Mouse (Mus musculus): ENCODE measurements around the gene Syt5. TPM values are rescaled to one million over a fixed set of nuclear protein-coding genes. Genes with fewer than 3 reads are reported as not detected.

The Syt5 gene
- polyA plus RNA-seq, 1 experiment from 2014 or later = 1.3 TPM

GRCm38 (mm10) chr7:4498251-4498650 is 49.1 kb downstream of the Syt5 start:
- Histone ChIP-seq H3K27ac (ENCODE audit: low read depth, low read length) (peak overlapping the region; percentile 35), H3K4me3 (ENCODE audit: low read depth, low read length) (no peak overlapping the region; the same call in 1 of the 2 replicates), H3K4me2 (peak overlapping the region; percentile 92)

GRCm38 (mm10) chr7:4497271-4497903 is 50.0 kb downstream of the Syt5 start:
- Histone ChIP-seq H3K27me3 (ENCODE audit: control insufficient read depth, insufficient read depth, low read length) (no peaks in the 10 kb centered on the region), H3K4me3 (ENCODE audit: low read depth, low read length) (no peak overlapping the region), H3K36me3 (ENCODE audit: control insufficient read depth, insufficient read depth, low read length) (peaks cover 15% of the 10 kb centered on the region), H3K4me1 (ENCODE audit: control insufficient read depth, insufficient read depth, low read length) (peaks cover 41% of the 10 kb centered on the region), H3K4me2 (no peak overlapping the region), H3K9ac (ENCODE audit: low read depth, low read length) (no peak overlapping the region), H3K9me3 (replicated peaks; ENCODE audit: control insufficient read depth, low read length) (no peaks in the 10 kb centered on the region), H3K27ac (ENCODE audit: low read depth, low read length) (no peak overlapping the region)
- ATAC-seq (replicated peaks; ENCODE audit: insufficient number of reproducible peaks, low FRiP score, low TSS enrichment) = no peak
- 91% methylated on average over 9 of the region's 9 CpGs for WGBS (ENCODE audit: insufficient replicate concordance)

More at GRCm38 (mm10) chr7:4498251-4498650, 49.1 kb downstream of the Syt5 start:
- no peak for ATAC-seq (replicated peaks; ENCODE audit: insufficient number of reproducible peaks, low FRiP score, low TSS enrichment)
- Histone ChIP-seq H3K9me3 (replicated peaks; ENCODE audit: control insufficient read depth, low read length) (no peaks in the 10 kb centered on the region), H3K27me3 (ENCODE audit: control insufficient read depth, insufficient read depth, low read length) (no peaks in the 10 kb centered on the region), H3K9ac (ENCODE audit: low read depth, low read length) (peak overlapping the region; percentile 58), H3K36me3 (ENCODE audit: control insufficient read depth, insufficient read depth, low read length) (peaks cover 11% of the 10 kb centered on the region), H3K4me1 (ENCODE audit: control insufficient read depth, insufficient read depth, low read length) (peaks cover 36% of the 10 kb centered on the region)
- 32% methylated on average over 9 of the region's 9 CpGs for WGBS (ENCODE audit: insufficient replicate concordance)

DNA sequence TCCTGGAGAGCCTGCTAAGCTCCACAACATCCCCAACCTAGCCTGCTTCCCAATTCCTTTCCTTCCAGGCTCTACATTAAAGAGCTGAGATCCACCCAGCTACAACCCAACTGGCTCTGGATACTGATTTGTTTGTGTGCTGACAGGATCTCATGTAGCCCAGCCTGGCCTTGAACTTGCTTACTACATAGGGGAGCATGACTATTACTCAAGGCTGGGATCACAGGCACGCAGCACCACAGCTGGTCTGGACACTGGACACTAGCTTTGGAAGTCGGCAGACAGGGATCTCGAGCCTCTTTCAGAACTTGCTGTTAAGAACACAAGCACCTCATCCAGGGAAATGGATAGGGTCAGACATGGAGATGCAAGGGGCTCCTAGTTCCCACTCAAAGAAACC is 50.9 kb downstream of the Syt5 start:
- peaks cover 41% of the 10 kb centered on the region for H3K4me1 ChIP-seq (ENCODE audit: control insufficient read depth, insufficient read depth, low read length)
- no peak overlapping the region for H3K9ac ChIP-seq (ENCODE audit: low read depth, low read length)
- no peaks in the 10 kb centered on the region for H3K9me3 ChIP-seq (replicated peaks; ENCODE audit: control insufficient read depth, low read length)
- no peaks in the 10 kb centered on the region for H3K27me3 ChIP-seq (ENCODE audit: control insufficient read depth, insufficient read depth, low read length)
- 91% methylated on average over 3 of the region's 3 CpGs for WGBS (ENCODE audit: insufficient replicate concordance)
- no peak overlapping the region for H3K4me2 ChIP-seq
- ATAC-seq (replicated peaks; ENCODE audit: insufficient number of reproducible peaks, low FRiP score, low TSS enrichment) = no peak
- H3K36me3 ChIP-seq (ENCODE audit: control insufficient read depth, insufficient read depth, low read length) = peaks cover 17% of the 10 kb centered on the region
- no peak overlapping the region for H3K27ac ChIP-seq (ENCODE audit: low read depth, low read length)
- H3K4me3 ChIP-seq (ENCODE audit: low read depth, low read length) = no peak overlapping the region

- H3K4me1 ChIP-seq (ENCODE audit: control insufficient read depth, insufficient read depth, low read length) = peaks cover 26% of the 10 kb centered on the region
- H3K4me2 ChIP-seq = no peak overlapping the region
- H3K27ac ChIP-seq (ENCODE audit: low read depth, low read length) = no peak overlapping the region
- H3K9ac ChIP-seq (ENCODE audit: low read depth, low read length) = no peak overlapping the region
- WGBS (ENCODE audit: insufficient replicate concordance) = 66% methylated on average over 1 of the region's 1 CpGs
- peaks cover 21% of the 10 kb centered on the region for H3K36me3 ChIP-seq (ENCODE audit: control insufficient read depth, insufficient read depth, low read length)
- H3K9me3 ChIP-seq (replicated peaks; ENCODE audit: control insufficient read depth, low read length) = no peaks in the 10 kb centered on the region
- no peak for ATAC-seq (replicated peaks; ENCODE audit: insufficient number of reproducible peaks, low FRiP score, low TSS enrichment)
- H3K27me3 ChIP-seq (ENCODE audit: control insufficient read depth, insufficient read depth, low read length) = no peaks in the 10 kb centered on the region
- H3K4me3 ChIP-seq (ENCODE audit: low read depth, low read length) = no peak overlapping the region
Observed at GRCm38 (mm10) chr7:4493991-4494390, 53.4 kb downstream of the Syt5 start.

DNA sequence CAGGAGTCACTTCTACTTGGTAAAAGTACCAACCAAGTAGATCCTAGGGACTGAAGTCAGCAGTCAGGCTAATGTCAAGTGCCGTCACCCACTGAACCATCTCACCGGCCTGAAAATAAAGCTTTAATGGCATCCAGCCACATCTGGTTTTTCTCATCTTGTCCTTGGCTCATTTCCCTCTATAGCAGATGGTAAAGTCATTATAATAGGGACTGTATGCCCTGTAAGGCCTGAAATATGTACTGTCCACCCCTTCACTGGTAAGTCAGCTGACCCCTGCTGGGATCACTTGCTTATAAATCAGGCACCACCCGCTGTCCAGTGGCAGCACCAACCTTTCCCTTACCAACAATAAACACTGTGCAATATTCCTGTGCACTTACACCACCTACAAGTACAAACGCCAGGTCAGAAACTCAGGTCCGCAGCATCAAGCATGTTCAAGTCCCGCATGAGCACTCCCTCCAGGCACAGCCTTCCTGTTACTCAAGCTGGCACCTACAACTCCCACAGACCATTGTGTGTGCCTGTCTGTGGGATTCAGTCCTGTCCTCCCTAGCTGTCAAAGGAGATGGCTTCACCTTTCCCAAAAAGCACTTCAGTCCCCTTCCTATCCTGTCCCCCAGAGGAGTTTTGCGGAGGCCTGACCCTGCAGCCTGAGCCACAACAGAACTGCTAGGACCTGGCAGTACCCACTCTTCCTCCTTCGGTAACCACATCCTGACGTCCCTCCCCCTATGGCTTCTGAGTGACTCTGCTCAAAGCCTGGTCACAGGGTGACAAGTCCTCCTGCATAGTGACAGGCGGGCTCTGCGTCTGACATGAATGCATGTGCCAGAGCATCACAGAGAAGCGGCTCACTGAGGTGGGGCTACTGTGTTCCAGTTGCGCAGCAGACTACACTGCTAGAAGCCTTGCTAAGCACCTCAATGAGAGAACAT is 54.8 kb downstream of the Syt5 start:
- 80% methylated on average over 13 of the region's 13 CpGs for WGBS (ENCODE audit: insufficient replicate concordance)
- H3K4me2 ChIP-seq = no peak overlapping the region
- no peak overlapping the region for H3K4me3 ChIP-seq (ENCODE audit: low read depth, low read length)
- H3K36me3 ChIP-seq (ENCODE audit: control insufficient read depth, insufficient read depth, low read length) = peaks cover 21% of the 10 kb centered on the region
- no peaks in the 10 kb centered on the region for H3K27me3 ChIP-seq (ENCODE audit: control insufficient read depth, insufficient read depth, low read length)
- peak overlapping the region; percentile 15; the same call in 1 of the 2 replicates for H3K27ac ChIP-seq (ENCODE audit: low read depth, low read length)
- peak overlapping the region; percentile 28; the same call in 1 of the 2 replicates for H3K9ac ChIP-seq (ENCODE audit: low read depth, low read length)
- no peak for ATAC-seq (replicated peaks; ENCODE audit: insufficient number of reproducible peaks, low FRiP score, low TSS enrichment)
- H3K4me1 ChIP-seq (ENCODE audit: control insufficient read depth, insufficient read depth, low read length) = peaks cover 12% of the 10 kb centered on the region; the same call in 1 of the 2 replicates
- H3K9me3 ChIP-seq (replicated peaks; ENCODE audit: control insufficient read depth, low read length) = no peaks in the 10 kb centered on the region

GRCm38 (mm10) chr7:4491308-4491707 is 56.0 kb downstream of the Syt5 start:
- H3K27ac ChIP-seq (ENCODE audit: low read depth, low read length) = peak overlapping the region; percentile 65
- no peak overlapping the region for H3K9ac ChIP-seq (ENCODE audit: low read depth, low read length)
- H3K9me3 ChIP-seq (replicated peaks; ENCODE audit: control insufficient read depth, low read length) = no peaks in the 10 kb centered on the region
- ATAC-seq (replicated peaks; ENCODE audit: insufficient number of reproducible peaks, low FRiP score, low TSS enrichment) = 0 out of 2 replicates have a peak, but pooled peaks have one; percentile 46
- H3K27me3 ChIP-seq (ENCODE audit: control insufficient read depth, insufficient read depth, low read length) = no peaks in the 10 kb centered on the region
- H3K4me2 ChIP-seq = no peak overlapping the region
- H3K4me3 ChIP-seq (ENCODE audit: low read depth, low read length) = no peak overlapping the region
- 65% methylated on average over 6 of the region's 6 CpGs for WGBS (ENCODE audit: insufficient replicate concordance)
- peaks cover 9% of the 10 kb centered on the region; the same call in 1 of the 2 replicates for H3K4me1 ChIP-seq (ENCODE audit: control insufficient read depth, insufficient read depth, low read length)
- H3K36me3 ChIP-seq (ENCODE audit: control insufficient read depth, insufficient read depth, low read length) = peaks cover 13% of the 10 kb centered on the region

Small RNA genes lying within 50 kb of the gene (microRNA-seq; reads per million reads assigned to microRNA genes)
- not detected for gene Gm23577 (ENCODE audit: borderline number of aligned reads)

Other genes with a start within 250 kb of the Syt5 start
- gene Ncr1, start 209.8 kb downstream of the Syt5 start, polyA plus RNA-seq (2014; fragmentation: Nextera tagmentation; extraction: Ambion mirVana) = not detected in 2 replicates
- 0.94 and 1.7 TPM in 2 replicates for gene Gp6, start 149.8 kb downstream of the Syt5 start, polyA plus RNA-seq (2014; fragmentation: Nextera tagmentation; extraction: Ambion mirVana)
- gene Rdh13, start 101.9 kb downstream of the Syt5 start, polyA plus RNA-seq (2014; fragmentation: Nextera tagmentation; extraction: Ambion mirVana) = 28.0 and 31.0 TPM in 2 replicates
- 2.8 and 4.6 TPM in 2 replicates for gene Eps8l1, start 86.9 kb downstream of the Syt5 start, polyA plus RNA-seq (2014; fragmentation: Nextera tagmentation; extraction: Ambion mirVana)
- gene Ppp1r12c, start 45.9 kb downstream of the Syt5 start, polyA plus RNA-seq (2014; fragmentation: Nextera tagmentation; extraction: Ambion mirVana) = 32.9 and 33.4 TPM in 2 replicates
- 260 and 262 TPM in 2 replicates for gene Tnnt1, start 31.2 kb downstream of the Syt5 start, polyA plus RNA-seq (2014; fragmentation: Nextera tagmentation; extraction: Ambion mirVana)
- gene Tnni3, start 23.3 kb downstream of the Syt5 start, polyA plus RNA-seq (2014; fragmentation: Nextera tagmentation; extraction: Ambion mirVana) = 1,570 and 1,662 TPM in 2 replicates
- 0.19 and 0.44 TPM in 2 replicates for gene Dnaaf3, start 15.1 kb downstream of the Syt5 start, polyA plus RNA-seq (2014; fragmentation: Nextera tagmentation; extraction: Ambion mirVana)
- gene Ptprh, start 56.5 kb upstream of the Syt5 start, polyA plus RNA-seq (2014; fragmentation: Nextera tagmentation; extraction: Ambion mirVana) = not detected in 2 replicates
- 3.8 and 4.6 TPM in 2 replicates for gene Tmem86b, start 83.9 kb upstream of the Syt5 start, polyA plus RNA-seq (2014; fragmentation: Nextera tagmentation; extraction: Ambion mirVana)
- 3.2 and 7.0 TPM in 2 replicates for gene Ppp6r1, start 111.5 kb upstream of the Syt5 start, polyA plus RNA-seq (2014; fragmentation: Nextera tagmentation; extraction: Ambion mirVana)
- 81.5 and 83.7 TPM in 2 replicates for gene Hspbp1, start 137.5 kb upstream of the Syt5 start, polyA plus RNA-seq (2014; fragmentation: Nextera tagmentation; extraction: Ambion mirVana)
- gene Brsk1, start 143.1 kb upstream of the Syt5 start, polyA plus RNA-seq (2014; fragmentation: Nextera tagmentation; extraction: Ambion mirVana) = 1.7 TPM in 2 replicates
- gene Tmem150b, start 177.7 kb upstream of the Syt5 start, polyA plus RNA-seq (2014; fragmentation: Nextera tagmentation; extraction: Ambion mirVana) = not detected in 2 replicates
- gene Kmt5c, start 192.6 kb upstream of the Syt5 start, polyA plus RNA-seq (2014; fragmentation: Nextera tagmentation; extraction: Ambion mirVana) = 58.6 and 63.5 TPM in 2 replicates
- 32.9 and 42.4 TPM in 2 replicates for gene Cox6b2, start 205.6 kb upstream of the Syt5 start, polyA plus RNA-seq (2014; fragmentation: Nextera tagmentation; extraction: Ambion mirVana)
- gene Fam71e2, start 223.8 kb upstream of the Syt5 start, polyA plus RNA-seq (2014; fragmentation: Nextera tagmentation; extraction: Ambion mirVana) = not detected in 2 replicates
- not detected in 2 replicates for gene Il11, start 235.3 kb upstream of the Syt5 start, polyA plus RNA-seq (2014; fragmentation: Nextera tagmentation; extraction: Ambion mirVana)
- not detected in 2 replicates for gene Tmem190, start 235.4 kb upstream of the Syt5 start, polyA plus RNA-seq (2014; fragmentation: Nextera tagmentation; extraction: Ambion mirVana)
- 2.2 and 2.4 TPM in 2 replicates for gene Tmem238, start 242.1 kb upstream of the Syt5 start, polyA plus RNA-seq (2014; fragmentation: Nextera tagmentation; extraction: Ambion mirVana)
- gene Rpl28, start 245.3 kb upstream of the Syt5 start, polyA plus RNA-seq (2014; fragmentation: Nextera tagmentation; extraction: Ambion mirVana) = 143 and 156 TPM in 2 replicates

All from heart, embryonic 11.5 days (tissue).